Comparison of ENCODE assay signal across 12 mouse cellular contexts in genomic region chr7:131644051-131644450, GRCm38 (mm10).
DNase-seq lines count a peak whose midpoint lies in the region; ATAC-seq and TF ChIP-seq lines count a peak whose summit lies in the region.
"Had no signal": no experiment of that assay in that cellular context is flagged by ENCODE, and none has a peak within 500 bp of the region (broad histone marks: within the 10 kb centered on the region; RNA-seq: fewer than 3 reads in every experiment).

No protein-coding gene starts in this region.

- H3K4me1 ChIP-seq in kidney, postnatal 0 days (replicated peaks; ENCODE audit: insufficient read depth, low read length) = no peaks in the 10 kb centered on the region
- peaks cover 17% of the 10 kb centered on the region for H3K4me1 ChIP-seq in forebrain, embryonic 13.5 days
- peaks cover 36% of the 10 kb centered on the region for H3K4me1 ChIP-seq in limb, embryonic 13.5 days
- H3K4me1 ChIP-seq: megakaryocyte, embryonic 14.5 days had no signal

- no peak for DNase-seq in kidney, postnatal 0 days (ENCODE audit: low spot score)
- DNase-seq in kidney, adult 11 months = no peak
- peak; percentile 26 for DNase-seq in retina, postnatal 1 day
- DNase-seq in adrenal gland, adult 18-20 months (ENCODE audit: low spot score in 2 of 2) = no peak
- no peak for DNase-seq in gastrocnemius, adult 2 months
- no peak for DNase-seq in gastrocnemius, adult 18-20 months (ENCODE audit: low spot score)
- DNase-seq: cerebellum, adult 9-10 months; right cerebral cortex, postnatal 4 days had no signal

- H3K4me3 ChIP-seq in kidney, postnatal 0 days (replicated peaks; ENCODE audit: low read depth, low read length) = peak overlapping the region; percentile 18
- peak overlapping the region; percentile 9; the same call in 1 of the 2 replicates for H3K4me3 ChIP-seq in forebrain, embryonic 13.5 days
- peak overlapping the region; percentile 27 for H3K4me3 ChIP-seq in limb, embryonic 13.5 days
- no peak overlapping the region for H3K4me3 ChIP-seq in gastrocnemius, adult 2 months
- H3K4me3 ChIP-seq: megakaryocyte, embryonic 14.5 days had no signal

- H3K9me3 ChIP-seq in kidney, postnatal 0 days (replicated peaks; ENCODE audit: low read length) = no peaks in the 10 kb centered on the region
- no peaks in the 10 kb centered on the region for H3K9me3 ChIP-seq in forebrain, embryonic 13.5 days (replicated peaks)
- H3K9me3 ChIP-seq in limb, embryonic 13.5 days = no peaks in the 10 kb centered on the region
- H3K9me3 ChIP-seq: megakaryocyte, embryonic 14.5 days had no signal

- no peak for ATAC-seq in kidney, postnatal 0 days (replicated peaks; ENCODE audit: low FRiP score, low read depth)
- ATAC-seq in forebrain, embryonic 13.5 days = no peak
- ATAC-seq in limb, embryonic 13.5 days (ENCODE audit: low FRiP score, low read depth) = no peak
- ATAC-seq: inflammation-experienced regulatory T-cells, adult 6 months had no signal

- H3K9ac ChIP-seq in kidney, postnatal 0 days (ENCODE audit: low read depth, low read length) = no peak overlapping the region
- no peak overlapping the region for H3K9ac ChIP-seq in forebrain, embryonic 13.5 days
- H3K9ac ChIP-seq in limb, embryonic 13.5 days = no peak overlapping the region

- peaks cover 24% of the 10 kb centered on the region for H3K27me3 ChIP-seq in kidney, postnatal 0 days (ENCODE audit: insufficient read depth, low read length)
- H3K27me3 ChIP-seq in forebrain, embryonic 13.5 days = peaks cover 98% of the 10 kb centered on the region
- H3K27me3 ChIP-seq in limb, embryonic 13.5 days = peaks cover 76% of the 10 kb centered on the region

- 1% methylated on average over 16 of the region's 16 CpGs for WGBS in kidney, postnatal 0 days
- WGBS in forebrain, embryonic 13.5 days = under 1% methylated on average over 16 of the region's 16 CpGs
- WGBS in limb, embryonic 13.5 days = under 1% methylated on average over 16 of the region's 16 CpGs

- H3K36me3 ChIP-seq in kidney, postnatal 0 days (ENCODE audit: insufficient read depth, low read length) = no peaks in the 10 kb centered on the region
- no peaks in the 10 kb centered on the region for H3K36me3 ChIP-seq in forebrain, embryonic 13.5 days (ENCODE audit: poor library complexity, severe bottlenecking)
- no peaks in the 10 kb centered on the region for H3K36me3 ChIP-seq in limb, embryonic 13.5 days

- peak overlapping the region; percentile 37 for H3K4me2 ChIP-seq in kidney, postnatal 0 days (ENCODE audit: low read length)
- peak overlapping the region; percentile 36 for H3K4me2 ChIP-seq in forebrain, embryonic 13.5 days
- H3K4me2 ChIP-seq in limb, embryonic 13.5 days (replicated peaks) = peak overlapping the region; percentile 52

- H3K27ac ChIP-seq in kidney, postnatal 0 days = no peak overlapping the region
- no peak overlapping the region for H3K27ac ChIP-seq in forebrain, embryonic 13.5 days
- H3K27ac ChIP-seq in limb, embryonic 13.5 days = no peak overlapping the region
- no peak overlapping the region for H3K27ac ChIP-seq in gastrocnemius, adult 2 months

- no peak for TF ChIP-seq CTCF in kidney, postnatal 0 days (IDR thresholded peaks at IDR 0.05; ENCODE audit: low read depth)
- TF ChIP-seq CTCF in gastrocnemius, adult 2 months (IDR thresholded peaks at IDR 0.05) = no peak

- intact Hi-C loops in gastrocnemius, adult 2 months (cut with DNase I) = no loop called here
